Mouse (Mus musculus) cerebellum, postnatal 14 days (tissue): ENCODE data around the gene Olfr56.

Experiments used
- DNase-seq, 2 experiments: peaks; one replicate each; pipeline ENCODE4 v3.0.0; 2021; ENCODE audit warnings: mixed read lengths in 2 of 2

The Olfr56 gene

DNA sequence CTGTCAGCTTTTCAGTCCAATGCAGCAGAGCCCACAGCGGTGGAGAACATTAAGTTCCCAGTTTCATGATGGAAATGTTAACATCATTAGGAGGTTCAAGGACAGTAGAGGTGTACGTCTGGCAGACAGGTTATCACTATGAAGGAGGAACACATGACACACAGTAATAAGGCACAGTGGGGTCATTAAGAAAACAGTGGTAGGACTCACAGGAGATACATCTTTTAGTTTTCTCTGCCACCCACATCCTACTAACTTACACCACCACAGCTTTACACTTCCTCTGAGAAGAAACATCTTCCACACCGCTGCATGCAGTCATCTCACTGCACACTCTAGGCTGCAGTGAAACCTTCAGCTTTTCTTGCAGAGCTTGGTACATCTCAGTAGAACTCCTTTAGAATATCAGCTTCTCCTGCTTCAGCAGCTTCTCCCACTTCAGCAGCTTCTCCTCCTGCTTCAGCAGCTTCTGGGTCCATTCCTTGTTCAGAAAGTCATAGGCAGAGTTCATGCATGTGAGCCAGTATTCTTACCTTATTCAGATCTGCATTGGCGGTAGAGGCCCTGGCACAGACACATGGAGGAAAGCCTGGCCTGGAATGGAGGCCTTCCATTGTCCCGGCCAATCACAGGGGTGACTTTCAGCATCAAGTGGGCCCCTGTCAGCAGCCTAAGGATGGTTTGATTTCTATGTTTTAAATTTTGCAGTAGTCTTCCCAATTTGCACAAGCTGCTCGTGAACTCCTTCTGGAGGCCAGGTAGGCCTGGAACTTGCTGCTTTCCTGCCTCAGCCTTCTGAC, 115.4 kb downstream of the Olfr56 start:
- DNase-seq, result no peak

DNA sequence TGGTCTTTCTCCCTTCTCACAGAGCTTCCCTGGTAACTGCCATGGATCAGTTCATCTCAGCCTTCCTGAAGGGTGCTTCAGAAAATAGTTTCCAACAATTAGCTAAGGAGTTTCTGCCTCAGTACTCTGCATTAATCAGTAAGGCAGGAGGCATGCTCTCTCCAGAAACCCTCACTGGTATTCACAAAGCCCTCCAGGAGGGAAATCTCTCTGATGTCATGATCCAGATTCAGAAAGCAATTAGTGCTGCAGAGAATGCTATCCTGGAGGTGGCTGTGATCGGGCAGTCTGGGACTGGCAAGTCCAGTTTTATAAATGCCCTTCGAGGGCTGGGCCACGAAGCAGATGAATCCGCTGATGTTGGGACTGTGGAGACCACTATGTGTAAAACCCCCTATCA, 116.7 kb downstream of the Olfr56 start:
- DNase-seq, result no peak

DNA sequence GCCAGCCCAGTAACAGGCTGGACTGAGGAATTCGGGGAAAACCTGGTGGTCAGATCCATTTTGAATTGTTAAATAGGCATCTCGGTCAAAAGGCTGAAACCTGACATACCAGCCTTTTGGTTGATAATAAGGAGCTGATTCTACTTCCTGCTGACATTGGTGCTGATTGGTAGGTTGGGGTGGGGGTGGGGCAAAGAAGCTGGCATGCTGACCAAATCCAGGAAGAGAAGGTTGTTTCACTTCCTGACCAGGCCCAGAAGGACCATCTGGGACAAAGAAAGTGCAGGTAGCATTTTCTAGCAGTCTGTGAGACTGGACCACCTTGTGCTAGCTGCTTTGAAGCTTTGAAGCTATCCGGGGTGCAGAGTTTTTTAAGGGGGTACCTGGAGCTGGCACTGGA, 121.7 kb downstream of the Olfr56 start:
- DNase-seq, result no peak

DNA sequence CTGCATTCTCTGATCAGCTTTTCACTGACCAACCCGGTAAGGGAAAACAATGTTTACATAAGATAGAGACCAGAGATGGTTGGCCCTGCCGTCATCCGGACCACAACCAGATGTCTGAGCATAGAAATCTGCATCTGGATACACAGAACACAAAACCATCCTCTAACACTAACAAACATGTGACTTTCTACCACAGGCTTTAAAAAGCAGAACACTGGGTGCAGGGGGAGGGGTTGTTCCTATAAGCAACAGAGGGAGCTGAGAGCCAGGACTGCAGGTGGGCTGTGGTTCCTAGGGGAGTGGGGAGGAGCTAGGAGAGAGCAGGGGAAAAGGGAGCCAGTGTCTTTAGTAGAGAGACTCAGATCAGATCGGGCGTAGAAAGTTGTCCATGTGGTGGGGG, 122.8 kb downstream of the Olfr56 start:
- DNase-seq, result no peak

DNA sequence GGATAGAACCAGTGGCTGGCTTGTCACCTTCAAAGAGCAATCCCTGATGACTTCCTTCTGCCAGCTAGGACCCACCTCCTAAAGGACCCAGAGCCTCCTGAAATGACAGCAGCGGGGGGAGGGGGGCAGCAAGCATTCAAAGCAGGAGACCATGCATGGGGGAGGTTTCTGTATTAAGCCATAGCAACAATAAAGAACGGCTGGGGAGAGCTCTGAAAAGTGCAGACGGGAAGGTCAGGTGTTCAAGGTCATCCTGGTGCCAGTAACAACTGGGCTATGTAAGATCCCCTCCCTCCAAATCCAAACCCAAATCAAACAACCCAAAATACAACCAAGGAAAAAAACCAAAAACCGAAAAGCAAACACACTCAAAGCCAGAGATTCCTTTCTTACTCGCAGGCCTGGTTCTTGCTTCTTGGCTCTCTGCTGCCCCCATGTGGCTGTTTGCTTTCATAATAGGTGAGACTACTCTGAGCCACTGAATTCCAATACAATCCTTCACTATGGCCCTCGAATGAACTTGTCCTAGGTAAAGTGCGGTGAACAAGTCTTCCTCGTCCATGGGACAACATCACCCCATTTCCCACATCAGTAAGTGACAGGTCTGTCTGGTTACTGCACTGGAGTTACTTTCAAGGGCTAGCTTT, 124.5 kb downstream of the Olfr56 start:
- peak; percentile 90 to 96 for DNase-seq

DNA sequence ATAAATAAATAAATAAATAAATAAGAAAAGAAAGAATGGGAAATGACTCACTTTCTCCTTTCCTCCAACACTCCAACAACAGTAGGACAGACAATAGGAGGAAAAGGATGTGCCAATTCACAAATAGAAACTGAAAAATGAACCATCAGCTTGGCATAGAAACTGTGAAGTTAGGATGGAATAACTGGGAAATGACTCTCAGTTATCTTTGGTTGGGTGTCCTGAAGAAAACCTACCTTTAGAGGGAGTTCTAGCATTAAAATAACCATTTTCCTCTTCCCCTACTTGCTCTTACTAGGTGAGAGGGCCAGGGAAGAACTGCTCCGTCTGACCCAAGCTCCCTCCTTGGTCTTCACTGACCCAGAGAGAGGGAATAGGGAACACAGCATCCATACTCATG, 127.1 kb downstream of the Olfr56 start:
- DNase-seq, result no peak

DNA sequence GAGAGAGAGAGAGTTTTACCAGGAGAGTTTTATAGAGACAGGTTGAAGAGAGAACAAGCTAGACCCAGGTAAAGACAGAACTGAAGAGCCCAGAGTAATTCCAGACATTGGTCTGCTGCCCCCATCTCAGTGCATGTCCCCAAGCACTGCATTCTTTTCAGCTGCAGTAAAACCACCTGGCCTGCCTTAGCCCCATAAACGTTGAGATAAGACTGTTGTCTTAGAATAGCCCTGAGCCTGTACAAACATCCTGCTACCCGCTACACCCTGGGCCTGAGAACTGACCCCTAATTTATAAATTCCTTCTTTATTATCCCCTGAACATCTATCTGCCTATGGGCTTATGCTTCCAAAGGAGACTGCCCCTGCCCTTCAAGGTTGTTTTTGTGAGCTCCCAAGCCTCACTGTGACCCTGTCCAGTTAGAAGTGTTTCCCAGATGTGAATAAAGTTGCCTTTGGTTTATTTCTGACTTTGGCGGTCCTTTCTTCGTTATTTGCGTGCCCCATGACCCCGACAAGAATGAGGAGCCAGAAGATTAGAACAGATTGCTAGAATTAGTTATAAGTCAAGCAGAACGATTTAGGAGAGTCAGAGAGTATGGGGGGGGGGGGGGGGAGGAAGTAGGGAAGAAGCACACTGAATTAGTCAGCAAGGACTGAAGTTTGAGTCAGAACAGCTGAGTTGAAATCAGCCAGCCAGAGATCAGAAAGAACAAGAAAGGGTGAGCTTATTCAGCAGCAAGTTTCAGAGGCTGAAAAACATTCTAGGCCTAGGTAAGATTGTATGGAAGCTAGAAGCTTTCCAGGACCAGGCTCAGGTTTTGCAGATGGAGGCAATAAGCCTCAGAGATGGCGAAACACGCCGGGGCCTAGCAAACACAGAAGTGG, 129.2 kb downstream of the Olfr56 start:
- DNase-seq, result no peak

DNA sequence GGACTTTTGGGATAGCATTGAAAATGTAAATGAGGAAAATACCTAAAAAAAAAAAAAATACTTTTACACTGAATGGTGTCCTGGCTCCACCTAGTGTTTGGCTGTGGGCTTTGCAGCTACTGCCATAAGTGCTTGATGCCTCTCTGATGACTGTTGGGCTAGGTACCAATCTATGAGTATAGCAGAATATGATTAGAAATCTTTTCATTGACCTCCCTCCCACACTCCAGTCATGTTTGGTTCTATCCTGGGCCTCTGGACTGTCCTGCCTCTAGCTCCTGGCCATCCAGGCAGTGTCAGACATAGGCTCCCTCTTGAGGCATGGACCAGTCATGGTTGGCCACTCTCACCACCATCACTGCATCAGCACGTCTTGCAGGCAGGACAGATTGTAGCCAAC, 130.1 kb downstream of the Olfr56 start:
- peak; percentile 8 to 37 for DNase-seq

DNA sequence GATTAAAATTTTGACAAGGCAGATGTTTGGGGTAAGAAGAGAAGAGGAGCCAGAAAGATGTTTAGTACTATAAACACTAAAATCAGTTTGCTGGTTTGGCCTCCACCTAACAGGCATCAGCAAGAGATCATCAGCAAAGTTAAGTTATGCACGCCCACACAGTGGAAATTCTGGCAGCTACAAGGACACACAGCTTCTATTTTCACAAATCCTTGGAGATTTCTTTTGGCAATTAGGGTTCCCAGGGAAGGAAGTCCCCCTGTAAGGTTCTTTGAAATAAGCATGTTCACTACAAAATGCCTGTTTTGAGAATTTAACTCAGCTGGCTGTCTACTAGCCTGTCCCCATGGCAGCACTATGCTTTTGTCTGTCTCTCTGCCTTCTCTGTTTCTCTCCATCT, 132.3 kb downstream of the Olfr56 start:
- no peak for DNase-seq

DNA sequence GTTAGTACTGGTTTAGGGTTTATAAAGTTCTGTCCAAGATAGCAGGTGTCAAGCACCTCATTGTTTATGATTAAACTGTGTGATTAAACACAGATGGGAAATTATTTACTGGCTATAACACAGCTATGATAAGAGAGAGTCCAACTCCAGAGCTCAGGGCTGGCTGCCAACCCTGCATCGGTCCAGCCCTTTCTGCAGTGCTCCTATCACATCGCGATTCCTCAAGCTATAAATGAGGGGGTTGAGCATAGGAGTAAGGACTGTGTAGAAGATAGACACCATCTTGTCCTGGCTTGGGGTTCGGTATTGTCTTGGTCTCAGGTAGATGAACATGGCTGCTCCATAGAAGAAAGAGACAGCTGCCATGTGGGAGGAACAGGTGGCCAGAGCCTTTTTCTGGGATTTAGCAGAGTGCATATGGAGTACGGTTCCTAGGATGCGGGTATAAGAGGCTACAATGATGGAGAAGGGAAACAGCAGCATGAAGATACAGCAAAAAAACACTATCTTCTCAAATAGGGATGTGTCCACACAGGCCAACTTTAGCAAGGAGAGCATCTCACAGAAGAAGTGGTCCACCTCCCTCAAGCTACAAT, 134.0 kb downstream of the Olfr56 start:
- no peak for DNase-seq

DNA sequence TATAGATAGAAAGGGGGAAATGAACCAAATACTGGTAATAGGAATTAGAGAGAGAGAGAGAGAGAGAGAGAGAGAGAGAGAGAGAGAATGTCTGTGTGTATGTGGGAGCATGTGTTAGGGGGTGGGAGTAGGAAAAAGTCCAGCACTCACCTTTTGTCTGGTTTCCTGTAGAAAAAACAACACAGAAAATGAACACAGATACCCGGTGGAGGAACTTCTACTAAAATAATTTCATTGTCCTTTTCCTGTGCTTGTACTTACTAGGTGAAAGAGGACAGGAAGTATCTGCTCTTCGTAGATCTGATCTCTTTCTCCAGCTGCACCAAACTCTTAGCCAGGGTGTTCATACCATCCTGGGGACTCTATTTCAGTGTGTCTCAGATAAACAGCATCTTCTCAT, 135.5 kb downstream of the Olfr56 start:
- no peak for DNase-seq

DNA sequence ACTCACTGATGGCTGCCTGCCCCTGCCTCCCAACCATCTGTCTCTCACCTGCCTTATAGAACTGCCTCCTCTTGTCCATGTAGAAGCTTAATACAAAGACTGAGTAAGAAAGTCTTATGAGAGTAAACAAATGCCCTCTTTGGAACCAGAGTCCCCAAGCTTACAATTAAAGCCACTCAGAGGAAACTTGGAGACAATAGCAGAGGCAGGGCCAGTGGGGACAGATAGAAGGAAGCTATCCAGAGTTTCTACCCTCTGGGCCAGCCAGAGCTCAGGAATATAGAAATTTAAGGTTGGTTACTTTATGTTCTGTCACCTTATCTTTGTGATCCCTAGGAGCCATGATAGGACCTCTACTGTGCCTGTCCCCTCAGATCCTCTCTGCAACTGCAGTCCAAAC, 136.1 kb downstream of the Olfr56 start, which contains the start of gene Olfr1396:
TSS of gene Olfr1396 (minus strand) at position 101 of the 400 bp plus-strand sequence.
- DNase-seq, result no peak

DNA sequence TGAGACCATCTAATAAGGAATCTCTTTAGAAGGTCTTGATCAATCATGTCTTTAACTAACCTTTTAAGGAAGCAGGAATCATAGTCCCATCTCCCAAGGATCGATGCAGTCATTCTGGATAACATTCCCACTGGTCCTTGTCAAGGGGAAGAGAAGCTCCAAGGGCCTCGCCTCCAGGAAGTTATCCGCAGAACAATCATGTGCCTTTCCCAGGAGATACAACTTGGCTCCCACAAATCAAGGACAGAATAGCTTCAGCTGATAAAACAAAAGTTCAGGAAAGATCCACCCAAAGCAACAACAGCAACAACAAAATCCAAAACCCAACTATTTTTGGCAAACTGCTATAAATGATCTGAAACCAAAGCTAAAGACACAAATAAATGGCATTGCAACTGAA, 140.9 kb downstream of the Olfr56 start:
- no peak for DNase-seq

DNA sequence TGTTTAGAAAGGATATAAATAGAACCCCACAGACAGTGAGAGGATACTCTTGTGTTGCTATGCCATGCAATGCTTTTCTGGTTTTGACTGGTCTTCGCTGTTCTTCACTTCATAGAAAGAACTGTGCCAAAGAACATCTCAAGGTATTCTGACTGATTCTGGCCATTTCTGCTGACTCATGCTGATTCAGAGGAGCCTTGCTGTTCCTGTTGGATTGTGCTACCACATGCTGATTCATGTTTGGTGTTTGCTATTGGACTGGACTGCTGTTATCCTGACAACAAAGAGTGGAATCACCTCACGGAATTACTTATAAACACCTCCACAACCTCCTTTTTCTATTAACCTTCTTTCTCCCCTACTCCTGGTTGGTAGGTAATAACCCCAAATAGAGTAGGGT, 145.5 kb downstream of the Olfr56 start:
- no peak for DNase-seq

DNA sequence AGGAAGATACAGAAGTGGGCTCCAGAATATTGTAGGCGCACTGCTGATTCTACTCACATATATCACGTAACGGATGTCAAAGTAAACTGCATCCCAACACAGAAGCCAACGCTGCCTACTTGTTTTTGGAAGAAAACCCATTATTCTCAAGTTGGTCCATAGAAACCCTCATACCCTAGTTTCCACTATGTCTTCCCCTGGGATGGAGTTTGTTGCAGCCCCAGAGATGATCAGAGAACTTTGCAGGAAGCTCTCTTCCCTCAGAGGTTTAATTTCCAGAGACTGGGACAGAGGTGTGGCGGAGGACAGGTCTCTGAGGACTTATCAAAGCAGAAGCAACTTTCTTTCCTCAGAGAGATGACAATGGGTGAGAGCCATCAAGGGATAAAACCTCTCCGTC, 163.3 kb downstream of the Olfr56 start, which contains the start of gene Olfr1395:
TSS of gene Olfr1395 (plus strand) at position 301 of the 400 bp plus-strand sequence.
- no peak for DNase-seq

DNA sequence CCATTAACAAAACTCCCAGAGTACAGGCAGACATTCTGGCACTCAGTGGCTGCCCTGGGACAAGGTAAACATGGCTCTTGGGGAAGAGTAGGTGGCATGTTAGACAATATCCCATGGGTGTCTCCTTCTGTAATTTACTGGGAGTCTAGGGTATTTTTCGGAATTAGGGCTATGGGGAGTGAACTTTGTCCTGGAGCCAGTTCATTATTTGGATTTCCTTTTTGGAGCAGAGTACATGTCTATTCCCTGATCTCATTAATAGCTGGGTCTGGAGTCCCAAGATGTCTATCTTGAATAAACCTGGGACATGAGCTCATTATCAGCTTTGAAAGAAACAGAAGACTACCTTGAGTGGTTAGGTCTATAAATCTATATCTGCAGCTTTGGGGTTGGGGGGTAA, 175.4 kb downstream of the Olfr56 start, which contains the start of gene Olfr1394:
TSS of gene Olfr1394 (plus strand) at position 301 of the 400 bp plus-strand sequence.
- DNase-seq, result no peak

DNA sequence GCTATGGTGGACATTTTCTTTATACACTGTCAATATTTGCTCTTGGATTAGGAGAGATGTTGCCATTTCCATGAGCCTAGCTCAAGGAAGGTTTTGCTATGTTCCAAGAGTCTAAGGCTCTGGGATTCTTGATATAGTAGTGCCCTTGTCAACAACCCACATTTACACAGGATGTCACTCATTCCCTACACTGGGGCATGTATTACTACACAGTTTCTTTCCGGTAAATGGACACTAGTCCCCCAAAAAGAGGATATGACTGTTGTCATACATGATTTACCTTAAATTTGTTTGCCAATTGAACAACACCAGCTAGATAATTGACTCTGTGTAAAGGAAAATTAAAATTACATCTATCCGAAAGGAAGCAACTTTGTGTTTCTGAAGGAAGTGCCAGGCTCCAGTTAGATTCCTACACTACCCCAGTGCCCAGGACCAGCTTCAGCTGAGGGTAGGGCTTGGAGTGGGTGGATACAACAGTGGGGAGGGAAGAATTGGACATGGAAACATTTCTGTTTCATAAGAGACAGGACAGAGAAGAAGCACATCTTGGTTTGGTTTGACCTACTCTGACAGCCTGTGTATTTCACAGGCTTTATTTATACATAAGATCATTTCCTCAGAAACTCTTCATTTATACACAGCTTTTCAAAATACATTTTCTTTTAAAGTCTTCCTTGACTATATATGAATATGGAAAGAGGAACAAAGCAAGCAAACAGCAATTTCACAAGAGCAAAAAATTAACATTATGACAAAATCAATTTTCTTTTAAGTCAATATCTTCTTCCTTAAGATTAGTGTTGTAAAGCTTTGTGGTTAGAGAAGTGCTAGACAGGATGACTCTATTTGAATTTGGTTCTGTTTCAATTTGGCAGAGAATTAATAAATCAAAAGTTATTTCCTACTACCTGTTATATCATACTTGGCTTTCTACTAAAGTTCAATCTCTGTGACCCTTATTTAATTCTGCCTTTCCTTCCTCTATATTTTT, 178.4 kb downstream of the Olfr56 start:
- no peak for DNase-seq

DNA sequence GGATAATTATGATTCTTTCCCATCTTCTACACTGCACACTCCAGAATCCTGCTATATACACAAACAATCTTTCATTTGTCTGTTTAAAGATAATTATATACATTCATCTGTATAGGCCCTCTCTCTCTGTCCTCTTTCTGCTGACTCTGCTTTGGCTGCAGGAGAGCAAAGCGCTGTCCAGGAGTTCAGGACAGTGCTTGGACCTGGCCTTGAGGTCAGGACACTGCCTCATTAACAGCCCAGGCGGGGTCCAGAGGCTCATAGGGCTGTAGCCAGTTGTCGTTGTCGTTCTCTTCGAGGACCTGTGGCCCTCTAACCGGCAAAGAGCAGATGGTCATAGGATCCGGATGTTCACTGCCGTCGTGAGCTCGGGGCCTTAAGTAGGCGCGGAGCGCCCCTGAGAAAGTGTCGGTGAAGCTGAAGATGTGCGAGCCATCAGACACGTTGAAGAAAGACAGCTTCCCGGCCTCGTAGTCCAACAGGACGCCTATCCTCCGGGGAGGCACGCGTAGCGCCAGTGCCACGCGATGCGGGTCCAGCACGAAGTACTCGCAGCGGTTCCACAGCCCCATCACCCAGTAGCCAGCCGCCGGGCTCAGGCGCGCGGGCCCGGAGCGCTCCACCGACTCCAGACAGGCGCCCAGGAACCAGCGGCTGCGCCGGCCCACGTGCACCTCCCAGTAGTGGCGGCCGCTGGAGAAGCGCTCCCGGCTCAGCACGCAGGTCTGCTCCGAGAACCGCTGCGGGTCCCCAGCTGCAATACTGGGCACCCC, 190.3 kb downstream of the Olfr56 start:
- DNase-seq, result peak in 1 of 2 experiments; percentile 1

DNA sequence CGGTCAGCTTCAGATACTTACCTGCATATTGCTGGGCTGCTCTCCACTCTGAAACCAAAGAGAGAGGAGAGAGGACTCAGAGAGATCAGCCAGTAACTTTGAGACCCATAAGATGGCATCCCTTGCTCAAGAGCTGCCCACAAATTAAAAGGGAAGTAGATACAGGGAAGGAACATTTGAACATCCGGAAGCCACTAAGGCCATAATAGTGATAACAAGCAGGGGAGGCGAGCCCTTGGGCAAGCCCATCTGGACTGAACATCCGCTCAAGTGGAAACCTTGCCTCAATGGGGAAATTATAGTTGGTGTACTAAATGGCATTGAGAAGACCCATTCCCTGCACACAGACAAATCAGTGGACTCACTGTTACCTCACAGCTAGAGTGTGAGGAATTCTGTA, 191.9 kb downstream of the Olfr56 start:
- no peak for DNase-seq

DNA sequence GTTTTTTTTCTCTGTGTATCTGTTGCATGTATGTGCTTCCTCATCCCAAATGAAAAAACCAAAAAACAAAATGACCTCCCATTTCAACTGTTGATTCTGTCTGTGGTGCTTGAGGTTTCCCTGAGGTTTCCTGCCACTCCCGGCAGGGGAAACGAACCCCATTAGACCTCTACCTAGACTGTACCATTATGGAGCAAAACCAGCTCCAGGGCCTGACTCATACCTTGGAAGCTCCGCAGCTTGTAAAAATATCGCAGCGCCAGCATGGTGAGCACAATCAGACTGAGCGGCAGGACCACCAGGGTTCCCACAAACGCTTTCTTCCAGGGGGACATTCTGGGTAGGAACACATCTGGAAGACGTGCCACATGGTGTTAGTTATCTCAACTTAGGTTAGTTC, 196.7 kb downstream of the Olfr56 start:
- no peak for DNase-seq
